17 mouse cellular contexts compared by ENCODE assay signal in genomic region chr12:95738031-95738430, GRCm38 (mm10). TPM values are rescaled to one million over a fixed set of nuclear protein-coding genes. Genes with fewer than 3 reads are reported as not detected.
DNase-seq lines count a peak whose midpoint lies in the region; ATAC-seq and TF ChIP-seq lines count a peak whose summit lies in the region.
"Had no signal": no experiment of that assay in that cellular context is flagged by ENCODE, and none has a peak within 500 bp of the region (broad histone marks: within the 10 kb centered on the region; RNA-seq: fewer than 3 reads in every experiment).

No protein-coding gene starts in this region.

- H3K9me3 ChIP-seq in heart, embryonic 16.5 days (replicated peaks; ENCODE audit: control insufficient read depth, low read length), result no peaks in the 10 kb centered on the region
- H3K9me3 ChIP-seq: lung, embryonic 15.5 days had no signal

- ATAC-seq in heart, embryonic 16.5 days (replicated peaks; ENCODE audit: extremely low read depth, insufficient read depth, low FRiP score), result no peak
- ATAC-seq: CD4-positive, CD25-positive, alpha-beta regulatory T cell, adult 4 months had no signal

- 57% methylated on average over 5 of the region's 5 CpGs for WGBS in heart, embryonic 16.5 days

- no peak overlapping the region for H3K9ac ChIP-seq in heart, embryonic 16.5 days (ENCODE audit: low read length)
- H3K9ac ChIP-seq: hindbrain, embryonic 14.5 days; lung, embryonic 15.5 days had no signal

- no peak for TF ChIP-seq POLR2A in cortical plate, adult 2 months (IDR thresholded peaks at IDR 0.05; ENCODE audit: extremely low read depth, insufficient read depth, low read length)

- intact Hi-C loops in left cerebral cortex, adult 2 months (cut with DNase I), result no loop called here
- intact Hi-C loops in left cerebral cortex, postnatal 14 days (cut with DNase I), result loop anchor here (5.0 kb wide), 1 partner anchor 41 kb away; no protein-coding TSS in a partner anchor

- H3K27ac ChIP-seq in left cerebral cortex, adult 2 months, result peak overlapping the region; percentile 85
- H3K27ac ChIP-seq in cortical plate, adult 2 months (ENCODE audit: insufficient read depth, low read length), result peak overlapping the region; percentile 32
- H3K27ac ChIP-seq in heart, embryonic 16.5 days (ENCODE audit: low read length), result peak overlapping the region; percentile 5; the same call in 1 of the 2 replicates
- H3K27ac ChIP-seq: hindbrain, embryonic 14.5 days; lung, embryonic 15.5 days had no signal

- DNase-seq in gastrocnemius, postnatal 25 days, result peak; percentile 19
- DNase-seq in gastrocnemius, adult 8-10 months (ENCODE audit: low spot score in 2 of 2), result no peak
- no peak for DNase-seq in left cerebral cortex, adult 2 months (ENCODE audit: extremely low spot score in 1 of 2, low spot score in 2 of 2)
- DNase-seq in left cerebral cortex, postnatal 14 days (ENCODE audit: low spot score in 2 of 2), result no peak
- no peak for DNase-seq in kidney, postnatal 4 days
- no peak for DNase-seq in thymus, postnatal 36 days
- DNase-seq: adrenal gland, postnatal 25 days; cerebellum, adult 18-20 months; kidney, adult 18-20 months; right cerebral cortex, postnatal 4 days had no signal

- no peak overlapping the region for H3K4me3 ChIP-seq in left cerebral cortex, adult 2 months
- H3K4me3 ChIP-seq in cortical plate, adult 2 months (ENCODE audit: insufficient read depth, low read length), result no peak overlapping the region
- H3K4me3 ChIP-seq in heart, embryonic 16.5 days (ENCODE audit: low read length), result no peak overlapping the region
- H3K4me3 ChIP-seq: lung, embryonic 15.5 days had no signal

- peak overlapping the region; percentile 59; the same call in 1 of the 2 replicates for H3K4me2 ChIP-seq in heart, embryonic 16.5 days (ENCODE audit: low read depth, low read length)
- H3K4me2 ChIP-seq: hindbrain, embryonic 14.5 days; liver, embryonic 11.5 days; lung, embryonic 15.5 days had no signal

- peaks cover 15% of the 10 kb centered on the region for H3K4me1 ChIP-seq in cortical plate, adult 2 months (ENCODE audit: control insufficient read depth, insufficient read depth, low read length)
- peaks cover 26% of the 10 kb centered on the region for H3K4me1 ChIP-seq in heart, embryonic 16.5 days (ENCODE audit: control insufficient read depth, insufficient read depth, low read length)
- H3K4me1 ChIP-seq: lung, embryonic 15.5 days had no signal

- no peaks in the 10 kb centered on the region for H3K36me3 ChIP-seq in heart, embryonic 16.5 days (ENCODE audit: control insufficient read depth, insufficient read depth)
- H3K36me3 ChIP-seq: lung, embryonic 15.5 days had no signal

- TF ChIP-seq CTCF in left cerebral cortex, adult 2 months (IDR thresholded peaks at IDR 0.05), result no peak
- TF ChIP-seq CTCF in cortical plate, adult 2 months (IDR thresholded peaks at IDR 0.05; ENCODE audit: extremely low read depth, insufficient read depth, low read length), result no peak

- H3K27me3 ChIP-seq in heart, embryonic 16.5 days (ENCODE audit: control insufficient read depth, insufficient read depth, low read length), result no peaks in the 10 kb centered on the region
- H3K27me3 ChIP-seq: lung, embryonic 15.5 days had no signal

RNA-seq across cellular contexts. Expression of gene Flrt2, which starts 46.0 kb away (rescaled TPM):
- 1 to 10 TPM; 5.1 to 7.3 TPM for total RNA-seq in gastrocnemius, postnatal 25 days (2021)
- 1 to 10 TPM; 4.5 to 6.6 (median 5.8) TPM for total RNA-seq in gastrocnemius, adult 8-10 months (2022)
- total RNA-seq in left cerebral cortex, adult 2 months (2021), result 10 to 100 TPM; 59.6 to 78.3 TPM
- 10 to 100 TPM; 66.4 to 70.3 TPM for total RNA-seq in left cerebral cortex, postnatal 14 days (2021)
- polyA plus RNA-seq in cortical plate, adult 2 months (2012; rRNA removed), result 23.8 and 26.1 TPM in 2 replicates
- 14.4 and 17.8 TPM in 2 replicates for polyA plus RNA-seq in heart, embryonic 16.5 days (2015; fragmentation: Nextera tagmentation; extraction: Ambion mirVana)
- total RNA-seq: megakaryocyte progenitor cell, adult 5-6 weeks had no signal
- polyA plus RNA-seq: CD4-positive, CD25-positive, alpha-beta regulatory T cell, adult 4 months had no signal

Comparison
In these comparisons a context has a peak if more than half of its experiments do, and no peak if none do; other contexts are left out.
1. H3K27ac ChIP-seq: peak in every context shown above with its lines; median percentile 85 in left cerebral cortex, adult 2 months; 32 in cortical plate, adult 2 months; 5 in heart, embryonic 16.5 days.
2. RNA of gene Flrt2, which starts 46.0 kb away (total RNA-seq): 59.6 to 78.3 TPM in left cerebral cortex, adult 2 months and 66.4 to 70.3 TPM in left cerebral cortex, postnatal 14 days; 5.1 to 7.3 TPM in gastrocnemius, postnatal 25 days and 4.5 to 6.6 TPM in gastrocnemius, adult 8-10 months; every median in the first group is over 4 times any median in the second.